Mouse (Mus musculus) thymus, postnatal 25 days (tissue): Measurements from ENCODE around the gene Mrpl34.
A peak's percentile ranks its signal among the peaks of the same experiment; 100 is the strongest.

Experiments
- DNase-seq: peaks from one replicate; pipeline ENCODE4 v3.0.0; 2022

The Mrpl34 gene

GRCm38 (mm10) chr8:71497077-71497645 lies 32.4 kb downstream of the Mrpl34 start:
- DNase-seq = no peak

DNA sequence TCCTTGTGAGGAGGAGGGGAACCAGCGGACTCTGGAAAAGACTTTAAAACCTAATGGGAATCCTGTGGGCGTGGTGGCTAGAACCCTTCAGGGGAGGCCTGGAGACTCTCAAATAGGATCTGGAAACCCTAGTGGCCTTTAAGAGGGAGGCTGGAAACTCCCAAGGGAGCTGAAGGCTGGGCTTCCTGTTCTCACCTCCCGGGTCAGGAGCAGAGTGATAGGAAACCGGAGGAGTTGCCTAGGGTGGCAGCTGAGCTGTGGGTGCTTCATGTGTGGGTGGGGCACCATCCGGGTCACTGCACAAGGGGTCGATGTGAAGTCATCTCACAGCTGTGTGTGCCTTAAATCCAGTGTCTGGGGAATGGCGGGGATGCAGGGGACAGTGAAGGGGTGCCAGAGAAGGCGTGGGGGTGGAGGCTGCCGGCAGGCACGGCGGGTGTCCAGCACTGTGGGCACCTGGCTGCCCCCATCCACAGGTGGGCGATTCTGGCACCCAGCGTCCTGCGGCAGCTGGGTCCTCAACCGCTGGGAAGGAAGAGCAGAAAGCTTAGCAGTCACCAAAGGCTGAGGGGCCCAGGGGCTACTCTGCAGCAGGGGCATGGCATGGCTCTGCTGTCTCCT lies 33.2 kb downstream of the Mrpl34 start:
- no peak for DNase-seq

- no peak for DNase-seq
These were observed 34.3 kb downstream of the Mrpl34 start for GRCm38 (mm10) chr8:71498816-71499690.

GRCm38 (mm10) chr8:71504349-71504748 lies 39.6 kb downstream of the Mrpl34 start:
- DNase-seq = no peak

GRCm38 (mm10) chr8:71505326-71505725 lies 40.6 kb downstream of the Mrpl34 start:
- DNase-seq = no peak

DNA sequence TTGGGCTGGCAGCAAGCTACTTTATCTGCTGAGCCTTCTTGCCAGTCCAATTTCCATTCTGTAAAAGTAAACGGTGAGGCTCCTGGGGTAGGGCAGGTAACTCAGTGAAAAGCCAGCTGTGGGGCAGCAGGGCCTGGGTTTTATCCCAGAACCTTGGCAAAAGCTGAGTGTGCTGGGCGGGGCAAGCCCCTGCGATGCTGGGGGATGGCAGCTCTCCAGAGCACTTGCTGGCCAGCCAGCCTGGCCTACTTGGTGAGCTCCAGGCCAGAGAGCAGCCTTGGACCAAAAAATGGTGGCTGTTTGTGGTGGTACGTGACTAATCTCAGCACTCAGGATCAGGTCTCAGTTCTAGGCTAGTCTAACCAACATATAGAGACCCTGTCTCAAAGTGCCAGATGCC lies 41.2 kb downstream of the Mrpl34 start:
- no peak for DNase-seq

- peak; percentile 41 for DNase-seq
These were observed 42.9 kb downstream of the Mrpl34 start for GRCm38 (mm10) chr8:71507589-71508104.

DNA sequence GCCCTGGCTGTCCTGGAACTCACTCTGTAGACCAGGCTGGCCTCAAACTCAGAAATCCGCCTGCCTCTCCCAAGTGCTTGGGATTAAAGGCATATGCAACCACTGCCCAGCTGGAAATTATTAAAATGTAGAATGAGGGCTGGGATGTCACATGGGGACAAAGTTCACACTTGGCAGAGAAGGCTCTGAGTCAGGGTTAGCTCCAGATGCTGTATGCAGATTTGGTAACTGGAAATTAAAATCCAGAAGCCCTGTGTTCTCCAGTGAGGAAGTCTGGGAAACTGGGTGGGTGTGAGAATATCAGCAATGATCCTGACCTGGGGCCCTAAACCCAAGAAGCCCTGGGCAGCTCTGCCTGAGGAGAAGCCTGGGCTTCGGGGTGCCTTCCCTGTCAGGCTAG lies 44.6 kb downstream of the Mrpl34 start:
- no peak for DNase-seq

GRCm38 (mm10) chr8:71511644-71512043 lies 46.9 kb downstream of the Mrpl34 start, which contains the start of gene Plvap:
TSS of gene Plvap (minus strand) at chr8:71511752.
- no peak for DNase-seq

DNA sequence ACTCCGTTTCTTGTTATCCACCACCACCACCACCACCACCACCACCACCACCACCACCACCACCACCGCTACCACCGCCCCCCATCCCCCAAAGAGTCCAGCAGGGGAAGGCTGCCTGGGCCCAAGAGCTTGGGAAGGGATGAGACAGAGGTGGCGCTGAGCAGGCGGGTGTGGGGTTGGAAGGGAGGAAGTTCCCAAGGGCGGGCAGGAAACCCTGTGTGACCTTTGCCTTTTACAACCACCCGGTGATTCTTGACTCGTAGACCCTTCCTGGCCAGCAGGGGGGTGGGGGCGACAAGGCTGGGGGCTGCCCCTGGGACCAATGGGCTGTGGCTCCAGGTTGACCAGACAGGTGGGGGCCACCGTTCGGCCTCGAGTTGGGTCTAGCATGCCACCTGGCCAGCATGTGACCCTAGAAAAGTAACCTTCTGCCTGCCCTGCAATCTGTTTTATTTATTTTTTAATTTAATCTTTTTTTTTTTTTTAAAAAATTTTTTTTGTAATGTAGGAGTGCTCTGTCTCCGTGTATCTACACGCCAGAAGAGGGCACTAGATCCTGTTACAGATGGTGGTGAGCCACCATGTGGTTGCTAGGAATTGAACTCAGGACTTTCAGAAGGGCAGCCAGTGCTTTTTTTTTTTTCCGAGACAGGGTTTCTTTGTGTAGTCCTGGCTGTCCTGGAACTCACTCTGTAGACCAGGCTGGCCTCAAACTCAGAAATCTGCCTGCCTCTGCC lies 48.4 kb downstream of the Mrpl34 start:
- DNase-seq = no peak

DNA sequence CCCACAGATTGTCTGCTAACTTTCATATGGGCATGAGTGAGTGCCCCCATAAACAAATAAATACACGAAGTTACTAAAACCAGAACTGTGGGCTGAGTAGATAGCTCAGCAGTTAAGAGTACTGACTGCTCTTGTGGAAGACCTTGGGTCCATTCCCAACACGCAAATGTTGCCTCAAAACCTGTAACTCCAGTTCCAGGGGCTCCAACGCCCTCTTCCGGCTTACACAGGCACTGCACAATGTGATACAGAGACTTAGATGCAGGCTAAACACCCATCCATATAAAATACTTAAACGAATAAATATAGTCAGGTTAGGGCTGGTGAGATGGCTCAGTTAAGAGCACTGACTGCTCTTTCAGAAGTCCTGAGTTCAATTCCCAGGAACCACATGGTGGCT lies 50.3 kb downstream of the Mrpl34 start:
- DNase-seq = no peak
